39 mouse cellular contexts compared by ENCODE assay signal in genomic region chr16:38308195-38308594, GRCm38 (mm10). TPM values are rescaled to one million over a fixed set of nuclear protein-coding genes. Genes with fewer than 3 reads are reported as not detected.
DNase-seq lines count a peak whose midpoint lies in the region; ATAC-seq lines count a peak whose summit lies in the region.
"Had no signal": no experiment of that assay in that cellular context is flagged by ENCODE, and none has a peak within 500 bp of the region (broad histone marks: within the 10 kb centered on the region; RNA-seq: fewer than 3 reads in every experiment).

No protein-coding gene starts in this region.

- ATAC-seq in hindbrain, embryonic 13.5 days (ENCODE audit: low FRiP score) = no peak
- no peak for ATAC-seq in hindbrain, embryonic 14.5 days (ENCODE audit: low FRiP score)
- no peak for ATAC-seq in limb, embryonic 11.5 days (ENCODE audit: insufficient number of reproducible peaks, low FRiP score, low TSS enrichment, low read depth)
- peak; percentile 79 for ATAC-seq in midbrain, embryonic 16.5 days
- ATAC-seq: forebrain, postnatal 0 days; inflammation-experienced regulatory T-cells, adult 6 months; Patski had no signal

- H3K9ac ChIP-seq in hindbrain, embryonic 13.5 days = peak overlapping the region; percentile 46; the same call in 1 of the 2 replicates
- H3K9ac ChIP-seq in hindbrain, embryonic 14.5 days = no peak overlapping the region
- no peak overlapping the region for H3K9ac ChIP-seq in limb, embryonic 11.5 days (ENCODE audit: low read length)
- H3K9ac ChIP-seq in midbrain, embryonic 16.5 days (ENCODE audit: low read depth, low read length) = no peak overlapping the region
- H3K9ac ChIP-seq: embryonic facial prominence, embryonic 13.5 days; forebrain, postnatal 0 days; heart, embryonic 15.5 days; neural tube, embryonic 15.5 days; stomach, embryonic 15.5 days had no signal

- no peaks in the 10 kb centered on the region for H3K36me3 ChIP-seq in hindbrain, embryonic 13.5 days
- H3K36me3 ChIP-seq in hindbrain, embryonic 10.5 days = no peaks in the 10 kb centered on the region
- H3K36me3 ChIP-seq in hindbrain, embryonic 14.5 days (replicated peaks; ENCODE audit: control insufficient read depth, insufficient read depth) = no peaks in the 10 kb centered on the region
- H3K36me3 ChIP-seq in limb, embryonic 11.5 days (ENCODE audit: control insufficient read depth, insufficient read depth, low read length) = no peaks in the 10 kb centered on the region
- no peaks in the 10 kb centered on the region for H3K36me3 ChIP-seq in midbrain, embryonic 16.5 days (ENCODE audit: control insufficient read depth, insufficient read depth, low read length)
- H3K36me3 ChIP-seq: embryonic facial prominence, embryonic 13.5 days; forebrain, embryonic 10.5 days; heart, embryonic 10.5 days; heart, embryonic 15.5 days; neural tube, embryonic 15.5 days; stomach, embryonic 15.5 days had no signal

- H3K4me1 ChIP-seq in hindbrain, embryonic 13.5 days (replicated peaks) = peaks cover 18% of the 10 kb centered on the region
- H3K4me1 ChIP-seq in hindbrain, embryonic 10.5 days (replicated peaks) = peaks cover 25% of the 10 kb centered on the region
- H3K4me1 ChIP-seq in hindbrain, embryonic 14.5 days (replicated peaks; ENCODE audit: control insufficient read depth, insufficient read depth, low read length) = 0 out of 2 replicates have a peak, but pooled peaks cover 3% of the 10 kb centered on the region
- peaks cover 14% of the 10 kb centered on the region for H3K4me1 ChIP-seq in limb, embryonic 11.5 days (ENCODE audit: control insufficient read depth, insufficient read depth, low read length)
- H3K4me1 ChIP-seq in midbrain, embryonic 16.5 days (ENCODE audit: control insufficient read depth, insufficient read depth, low read length) = peaks cover 11% of the 10 kb centered on the region
- H3K4me1 ChIP-seq: heart, embryonic 15.5 days; stomach, embryonic 15.5 days had no signal

- no peaks in the 10 kb centered on the region for H3K9me3 ChIP-seq in hindbrain, embryonic 13.5 days
- H3K9me3 ChIP-seq in hindbrain, embryonic 10.5 days = no peaks in the 10 kb centered on the region
- no peaks in the 10 kb centered on the region for H3K9me3 ChIP-seq in hindbrain, embryonic 14.5 days (ENCODE audit: control insufficient read depth, low read length)
- H3K9me3 ChIP-seq in limb, embryonic 11.5 days (ENCODE audit: control insufficient read depth, low read length) = no peaks in the 10 kb centered on the region
- H3K9me3 ChIP-seq in midbrain, embryonic 16.5 days (replicated peaks; ENCODE audit: control insufficient read depth, low read length, poor library complexity, severe bottlenecking) = no peaks in the 10 kb centered on the region; the same call in 1 of the 2 replicates
- H3K9me3 ChIP-seq: embryonic facial prominence, embryonic 13.5 days; forebrain, embryonic 10.5 days; heart, embryonic 10.5 days; heart, embryonic 15.5 days; neural tube, embryonic 15.5 days; stomach, embryonic 15.5 days had no signal

- no peaks in the 10 kb centered on the region for H3K27me3 ChIP-seq in hindbrain, embryonic 13.5 days
- no peaks in the 10 kb centered on the region for H3K27me3 ChIP-seq in hindbrain, embryonic 10.5 days (ENCODE audit: insufficient read depth, poor library complexity, severe bottlenecking)
- H3K27me3 ChIP-seq in hindbrain, embryonic 14.5 days (ENCODE audit: control insufficient read depth, insufficient read depth, low read length) = no peaks in the 10 kb centered on the region
- H3K27me3 ChIP-seq in limb, embryonic 11.5 days (ENCODE audit: control insufficient read depth, insufficient read depth, low read length) = no peaks in the 10 kb centered on the region
- H3K27me3 ChIP-seq in midbrain, embryonic 16.5 days (ENCODE audit: control insufficient read depth, insufficient read depth, low read depth, low read length) = no peaks in the 10 kb centered on the region
- H3K27me3 ChIP-seq: embryonic facial prominence, embryonic 13.5 days; heart, embryonic 15.5 days; neural tube, embryonic 15.5 days; Patski; stomach, embryonic 15.5 days had no signal

- H3K4me2 ChIP-seq in hindbrain, embryonic 13.5 days = 0 out of 2 replicates have a peak overlapping the region, but pooled peaks have one; percentile 8
- H3K4me2 ChIP-seq in hindbrain, embryonic 14.5 days (replicated peaks) = peak overlapping the region; percentile 27
- H3K4me2 ChIP-seq in limb, embryonic 11.5 days (ENCODE audit: low read depth, severe bottlenecking) = no peak overlapping the region
- peak overlapping the region; percentile 36 for H3K4me2 ChIP-seq in midbrain, embryonic 16.5 days (ENCODE audit: low read length)
- H3K4me2 ChIP-seq: embryonic facial prominence, embryonic 13.5 days; heart, embryonic 15.5 days; liver, embryonic 11.5 days; neural tube, embryonic 15.5 days; stomach, embryonic 15.5 days had no signal

- no peak overlapping the region for H3K27ac ChIP-seq in hindbrain, embryonic 13.5 days
- no peak overlapping the region for H3K27ac ChIP-seq in hindbrain, embryonic 10.5 days
- H3K27ac ChIP-seq in hindbrain, embryonic 14.5 days = 0 out of 2 replicates have a peak overlapping the region, but pooled peaks have one; percentile 16
- H3K27ac ChIP-seq in limb, embryonic 11.5 days (replicated peaks; ENCODE audit: low read depth, low read length) = 0 out of 2 replicates have a peak overlapping the region, but pooled peaks have one; percentile 68
- peak overlapping the region; percentile 60; the same call in 1 of the 2 replicates for H3K27ac ChIP-seq in midbrain, embryonic 16.5 days (ENCODE audit: low read length)
- H3K27ac ChIP-seq: embryonic facial prominence, embryonic 13.5 days; forebrain, embryonic 10.5 days; heart, embryonic 10.5 days; heart, embryonic 15.5 days; layer of hippocampus, adult 2 months; neural tube, embryonic 15.5 days; stomach, embryonic 15.5 days had no signal

- DNase-seq in hindbrain, embryonic 10.5 days (ENCODE audit: low spot score) = no peak
- no peak for DNase-seq in hindbrain, embryonic 14.5 days (ENCODE audit: low spot score)
- DNase-seq in limb, embryonic 11.5 days (ENCODE audit: low spot score) = no peak
- DNase-seq in heart, postnatal 4 days = no peak
- DNase-seq in gastrocnemius, adult 8-10 months (ENCODE audit: low spot score in 2 of 2) = no peak
- no peak for DNase-seq in c-Kit-positive CD71-positive TER-119-positive erythroid progenitor cells, embryonic 14.5 days (ENCODE audit: low spot score)
- DNase-seq: adrenal gland, postnatal 10 days; cerebellum, adult 18-20 months; cerebellum, postnatal 10 days; forebrain, postnatal 0 days; gastrocnemius, postnatal 10 days; kidney, adult 18-20 months; kidney, postnatal 36 days; left cerebral cortex, postnatal 4 days; lung, postnatal 36 days; retina, postnatal 1 day; right cerebral cortex, postnatal 25 days had no signal

- 66% methylated on average over 11 of the region's 11 CpGs for WGBS in hindbrain, embryonic 13.5 days
- 80% methylated on average over 11 of the region's 11 CpGs for WGBS in hindbrain, embryonic 10.5 days
- WGBS in hindbrain, embryonic 14.5 days = 55% methylated on average over 11 of the region's 11 CpGs
- 89% methylated on average over 11 of the region's 11 CpGs for WGBS in limb, embryonic 11.5 days
- WGBS in midbrain, embryonic 16.5 days = 39% methylated on average over 11 of the region's 11 CpGs

- no peak overlapping the region for H3K4me3 ChIP-seq in hindbrain, embryonic 13.5 days
- no peak overlapping the region for H3K4me3 ChIP-seq in hindbrain, embryonic 10.5 days
- no peak overlapping the region for H3K4me3 ChIP-seq in hindbrain, embryonic 14.5 days (replicated peaks; ENCODE audit: low read length)
- H3K4me3 ChIP-seq in limb, embryonic 11.5 days (ENCODE audit: low read depth, low read length) = no peak overlapping the region
- H3K4me3 ChIP-seq in midbrain, embryonic 16.5 days (ENCODE audit: low read depth, low read length) = no peak overlapping the region; the same call in 1 of the 2 replicates
- H3K4me3 ChIP-seq: embryonic facial prominence, embryonic 13.5 days; forebrain, embryonic 10.5 days; heart, embryonic 10.5 days; heart, embryonic 15.5 days; layer of hippocampus, adult 2 months; neural tube, embryonic 15.5 days; stomach, embryonic 15.5 days had no signal

RNA-seq across cellular contexts. Expression of gene Nr1i2, which starts 13.6 kb away (rescaled TPM):
- polyA plus RNA-seq in hindbrain, embryonic 13.5 days (2015; fragmentation: Nextera tagmentation; extraction: Ambion mirVana) = 0.09 TPM in 1 of 2 replicates, not detected in the other
- polyA plus RNA-seq in hindbrain, embryonic 10.5 days (2016; fragmentation: Nextera tagmentation; extraction: Ambion mirVana) = not detected in 2 replicates
- not detected in 2 replicates for polyA plus RNA-seq in hindbrain, embryonic 14.5 days (2014; fragmentation: Nextera tagmentation; extraction: Ambion mirVana)
- not detected in 2 replicates for polyA plus RNA-seq in limb, embryonic 11.5 days (2014; fragmentation: Nextera tagmentation; extraction: Ambion mirVana)
- polyA plus RNA-seq in midbrain, embryonic 16.5 days (2015; fragmentation: Nextera tagmentation; extraction: Ambion mirVana) = not detected in 2 replicates
- total RNA-seq in heart, postnatal 4 days (2021) = not detected
- total RNA-seq in gastrocnemius, adult 8-10 months (2022) = not detected
- total RNA-seq: common myeloid progenitor, adult 5-6 weeks; forebrain, postnatal 0 days; gastrocnemius, postnatal 10 days; heart, postnatal 25 days; layer of hippocampus, adult 2 months; layer of hippocampus, postnatal 14 days; left cerebral cortex, postnatal 4 days; megakaryocyte, adult 5-6 weeks; MEL had no signal
- polyA plus RNA-seq: embryonic facial prominence, embryonic 13.5 days; forebrain, embryonic 10.5 days; forebrain, postnatal 0 days; heart, embryonic 15.5 days; inflammation-experienced regulatory T-cells, adult 6 months; lung, embryonic 16.5 days; neural tube, embryonic 15.5 days had no signal

RNA-seq across cellular contexts. Expression of gene Maats1, which starts 33.7 kb away (rescaled TPM):
- 0.74 and 1.8 TPM in 2 replicates for polyA plus RNA-seq in hindbrain, embryonic 13.5 days (2015; fragmentation: Nextera tagmentation; extraction: Ambion mirVana)
- 0.60 and 2.0 TPM in 2 replicates for polyA plus RNA-seq in hindbrain, embryonic 10.5 days (2016; fragmentation: Nextera tagmentation; extraction: Ambion mirVana)
- polyA plus RNA-seq in hindbrain, embryonic 14.5 days (2014; fragmentation: Nextera tagmentation; extraction: Ambion mirVana) = 1.2 and 1.5 TPM in 2 replicates
- 0.10 and 0.20 TPM in 2 replicates for polyA plus RNA-seq in limb, embryonic 11.5 days (2014; fragmentation: Nextera tagmentation; extraction: Ambion mirVana)
- 1.3 and 2.0 TPM in 2 replicates for polyA plus RNA-seq in midbrain, embryonic 16.5 days (2015; fragmentation: Nextera tagmentation; extraction: Ambion mirVana)
- under 1 TPM in 1 of 2 experiments, not detected in 1; 0.09 TPM for total RNA-seq in heart, postnatal 4 days (2021)
- total RNA-seq in gastrocnemius, adult 8-10 months (2022) = not detected
- total RNA-seq: common myeloid progenitor, adult 5-6 weeks; heart, postnatal 25 days; megakaryocyte, adult 5-6 weeks; MEL had no signal

RNA-seq across cellular contexts. Expression of gene Cox17, which starts 38.6 kb away (rescaled TPM):
- 98.7 and 106 TPM in 2 replicates for polyA plus RNA-seq in hindbrain, embryonic 13.5 days (2015; fragmentation: Nextera tagmentation; extraction: Ambion mirVana)
- polyA plus RNA-seq in hindbrain, embryonic 10.5 days (2016; fragmentation: Nextera tagmentation; extraction: Ambion mirVana) = 142 and 146 TPM in 2 replicates
- polyA plus RNA-seq in hindbrain, embryonic 14.5 days (2014; fragmentation: Nextera tagmentation; extraction: Ambion mirVana) = 74.3 and 97.1 TPM in 2 replicates
- 107 and 118 TPM in 2 replicates for polyA plus RNA-seq in limb, embryonic 11.5 days (2014; fragmentation: Nextera tagmentation; extraction: Ambion mirVana)
- polyA plus RNA-seq in midbrain, embryonic 16.5 days (2015; fragmentation: Nextera tagmentation; extraction: Ambion mirVana) = 66.0 and 68.5 TPM in 2 replicates
- total RNA-seq in heart, postnatal 4 days (2021) = 100 to 1,000 TPM; 203 to 222 TPM
- 100 to 1,000 TPM; 115 to 194 (median 149) TPM for total RNA-seq in gastrocnemius, adult 8-10 months (2022)

RNA-seq across cellular contexts. Expression of gene Gm21987, which starts 38.6 kb away (rescaled TPM):
- not detected in 2 replicates for polyA plus RNA-seq in hindbrain, embryonic 13.5 days (2015; fragmentation: Nextera tagmentation; extraction: Ambion mirVana)
- not detected in 2 replicates for polyA plus RNA-seq in hindbrain, embryonic 10.5 days (2016; fragmentation: Nextera tagmentation; extraction: Ambion mirVana)
- polyA plus RNA-seq in hindbrain, embryonic 14.5 days (2014; fragmentation: Nextera tagmentation; extraction: Ambion mirVana) = not detected in 2 replicates
- not detected in 2 replicates for polyA plus RNA-seq in limb, embryonic 11.5 days (2014; fragmentation: Nextera tagmentation; extraction: Ambion mirVana)
- not detected in 2 replicates for polyA plus RNA-seq in midbrain, embryonic 16.5 days (2015; fragmentation: Nextera tagmentation; extraction: Ambion mirVana)
- total RNA-seq in heart, postnatal 4 days (2021) = 1 to 10 TPM; 1.1 to 1.6 TPM
- not detected for total RNA-seq in gastrocnemius, adult 8-10 months (2022)
- total RNA-seq: adrenal gland, postnatal 10 days; common myeloid progenitor, adult 5-6 weeks; forebrain, postnatal 0 days; gastrocnemius, postnatal 10 days; heart, postnatal 25 days; layer of hippocampus, adult 2 months; layer of hippocampus, postnatal 14 days; left cerebral cortex, adult 8-10 months; left cerebral cortex, postnatal 4 days; megakaryocyte, adult 5-6 weeks; MEL had no signal
- polyA plus RNA-seq: embryonic facial prominence, embryonic 13.5 days; forebrain, embryonic 10.5 days; forebrain, postnatal 0 days; gonadal fat pad, adult 2 months; inflammation-experienced regulatory T-cells, adult 6 months; kidney, embryonic 16.5 days; liver, embryonic 11.5 days; liver, embryonic 16.5 days; neural tube, embryonic 15.5 days; Patski; stomach, embryonic 15.5 days had no signal

RNA-seq across cellular contexts. Expression of gene Popdc2, which starts 53.8 kb away (rescaled TPM):
- polyA plus RNA-seq in hindbrain, embryonic 13.5 days (2015; fragmentation: Nextera tagmentation; extraction: Ambion mirVana) = 0.49 and 0.61 TPM in 2 replicates
- 0.68 and 1.6 TPM in 2 replicates for polyA plus RNA-seq in hindbrain, embryonic 10.5 days (2016; fragmentation: Nextera tagmentation; extraction: Ambion mirVana)
- 0.24 and 0.26 TPM in 2 replicates for polyA plus RNA-seq in hindbrain, embryonic 14.5 days (2014; fragmentation: Nextera tagmentation; extraction: Ambion mirVana)
- polyA plus RNA-seq in limb, embryonic 11.5 days (2014; fragmentation: Nextera tagmentation; extraction: Ambion mirVana) = 0.75 and 1.8 TPM in 2 replicates
- 0.47 and 0.83 TPM in 2 replicates for polyA plus RNA-seq in midbrain, embryonic 16.5 days (2015; fragmentation: Nextera tagmentation; extraction: Ambion mirVana)
- 100 to 1,000 TPM; 764 to 831 TPM for total RNA-seq in heart, postnatal 4 days (2021)
- total RNA-seq in gastrocnemius, adult 8-10 months (2022) = 10 to 100 TPM; 55.3 to 81.4 (median 68.5) TPM

Comparison
In these comparisons a context has a peak if more than half of its experiments do, and no peak if none do; other contexts are left out.
1. H3K27ac ChIP-seq: peak in hindbrain, embryonic 14.5 days (single experiment), limb, embryonic 11.5 days (single experiment) and midbrain, embryonic 16.5 days (single experiment); none in hindbrain, embryonic 13.5 days (single experiment) and hindbrain, embryonic 10.5 days (single experiment).